Mouse (Mus musculus) limb, embryonic 12.5 days (tissue): ENCODE measurements around the gene Pak1ip1. TPM values are rescaled to one million over a fixed set of nuclear protein-coding genes. Genes with fewer than 3 reads are reported as not detected.
A peak's percentile ranks its signal among the peaks of the same experiment; 100 is the strongest.

Experiments used
- ATAC-seq: fragments of 200-750 bp; cut with Nextera tagmentation; 2 replicates; pipeline ENCODE4 v1.8.0; 2017; ENCODE audit warnings: low read depth, moderate TSS enrichment; ENCODE audit not compliant: insufficient number of reproducible peaks, insufficient read depth, low FRiP score, low TSS enrichment
- H3K27ac ChIP-seq: fragments of 300-500 bp; sonication (generic); 2 replicates; pipeline ENCODE4 v1.5.1; 2016; ENCODE audit warnings: mild to moderate bottlenecking, moderate library complexity
- H3K27me3 ChIP-seq: fragments of 300-500 bp; sonication (generic); 2 replicates; pipeline ENCODE4 v1.6.1; 2016; ENCODE audit warnings: mild to moderate bottlenecking, moderate library complexity
- H3K36me3 ChIP-seq: fragments of 300-500 bp; sonication (generic); 2 replicates; pipeline ENCODE4 v1.6.1; 2016; ENCODE audit warnings: mild to moderate bottlenecking, moderate library complexity
- H3K4me1 ChIP-seq: fragments of 300-500 bp; sonication (generic); replicated peaks from 2 replicates; pipeline ENCODE4 v1.6.1; 2016
- H3K4me2 ChIP-seq: fragments of 300-500 bp; sonication (generic); 2 replicates; pipeline ENCODE4 v1.6.1; 2016; ENCODE audit warnings: mild to moderate bottlenecking, moderate library complexity
- H3K4me3 ChIP-seq: fragments of 300-500 bp; sonication (generic); replicated peaks from 2 replicates; pipeline ENCODE4 v1.5.1; 2016; ENCODE audit warnings: mild to moderate bottlenecking
- H3K9ac ChIP-seq: fragments of 300-500 bp; sonication (generic); replicated peaks from 2 replicates; pipeline ENCODE4 v1.6.1; 2016; ENCODE audit warnings: mild to moderate bottlenecking, moderate library complexity
- H3K9me3 ChIP-seq: fragments of 300-500 bp; sonication (generic); 2 replicates; pipeline ENCODE4 v1.6.1; 2016; ENCODE audit warnings: mild to moderate bottlenecking, moderate library complexity
- WGBS: fragments of 180-500 bp; shearing (Covaris S2); methylation state at CpG from one replicate; pipeline ENCODE4 v1.1.7; 2016; 5-methylcytosine and 5-hydroxymethylcytosine counted together
- polyA plus RNA-seq: library from polyadenylated mRNA; unstranded; fragments of >200 nt; fragmentation: Nextera tagmentation; extraction: Ambion mirVana; gene quantifications from 2 replicates; pipeline ENCODE4 v1.2.1, GENCODE M21; 2016

Pak1ip1 gene
- polyA plus RNA-seq, 1 experiment from 2014 or later: 58.1 TPM

DNA sequence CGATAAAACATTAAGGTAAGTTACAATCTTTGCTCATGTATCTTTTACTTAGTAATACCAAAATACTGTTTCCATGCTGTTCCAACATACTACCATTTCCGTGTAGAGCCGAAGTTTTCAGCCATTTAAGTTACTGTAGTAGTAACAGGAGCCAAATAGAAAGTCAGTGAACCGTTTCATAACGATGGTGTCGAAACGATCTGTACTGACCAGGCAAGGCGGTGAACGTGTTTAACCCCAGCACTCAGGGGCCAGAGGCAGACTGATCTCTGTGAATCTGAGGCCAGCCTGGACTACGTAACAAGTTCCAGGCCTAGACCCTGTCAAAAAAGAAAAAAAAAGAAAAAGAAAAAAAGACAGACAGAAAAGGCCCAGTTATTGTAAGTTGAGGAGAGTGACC lies 7.4 kb downstream of the Pak1ip1 start:
- Histone ChIP-seq H3K4me3 (no peak overlapping the region), H3K27ac (no peak overlapping the region), H3K4me1 (no peaks in the 10 kb centered on the region), H3K27me3 (no peaks in the 10 kb centered on the region), H3K9me3 (no peaks in the 10 kb centered on the region), H3K4me2 (no peak overlapping the region), H3K36me3 (peaks cover 91% of the 10 kb centered on the region), H3K9ac (no peak overlapping the region)
- no peak for ATAC-seq
- WGBS: 93% methylated on average over 10 of the region's 10 CpGs

GRCm38 (mm10) chr13:41008946-41009345 lies 8.1 kb downstream of the Pak1ip1 start:
- Histone ChIP-seq H3K36me3 (peaks cover 95% of the 10 kb centered on the region), H3K4me3 (no peak overlapping the region)
- no peak for ATAC-seq

DNA sequence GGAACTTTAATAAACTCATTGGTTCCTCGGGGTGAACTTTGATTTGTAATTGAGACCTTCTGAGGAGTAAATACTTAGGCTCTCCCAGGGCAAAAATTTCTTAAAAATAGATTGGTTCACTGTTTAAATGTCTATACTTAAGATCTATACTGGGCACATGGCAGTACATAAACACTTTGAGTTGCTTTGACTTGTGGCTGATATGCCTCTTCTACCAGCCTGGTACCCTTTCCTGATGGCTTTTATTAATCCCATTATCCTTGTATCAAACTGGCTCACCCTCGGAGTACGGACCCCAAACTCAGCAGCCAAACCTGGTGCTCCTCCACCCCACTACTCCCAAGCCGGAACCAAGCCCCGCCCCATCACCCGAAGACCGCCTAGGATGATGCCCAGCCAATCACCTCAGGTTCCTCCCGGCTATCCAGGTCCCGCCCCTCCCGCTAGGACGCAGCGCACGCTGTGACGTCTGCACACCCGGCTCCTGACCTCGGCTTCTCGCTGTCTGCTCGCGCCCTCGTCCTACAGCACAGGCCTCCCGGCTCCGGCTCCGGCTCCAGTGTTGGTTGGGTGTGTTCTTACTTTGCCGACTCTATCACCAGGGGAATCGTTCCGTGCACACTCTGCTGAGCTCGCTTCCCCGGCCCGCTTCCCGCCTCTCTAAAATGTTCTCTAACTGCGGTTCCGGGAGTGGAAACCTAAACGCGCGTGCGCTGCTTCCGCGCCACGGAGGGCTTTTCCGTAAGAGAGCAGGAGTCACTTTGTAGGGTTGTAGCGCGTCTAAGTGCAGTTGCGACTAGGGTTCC lies 15.2 kb downstream of the Pak1ip1 start, which contains the start of gene Tmem14c:
TSS of gene Tmem14c (plus strand) at position 464 of the 806 bp plus-strand sequence.
- under 1% methylated on average over 43 of the region's 43 CpGs for WGBS
- H3K4me3 ChIP-seq: peak within 1 kb of the TSS; percentile 64
- no peaks in the 10 kb centered on the region for H3K9me3 ChIP-seq
- no peaks in the 10 kb centered on the region for H3K27me3 ChIP-seq
- peak within 1 kb of the TSS; percentile 89 for H3K27ac ChIP-seq
- H3K36me3 ChIP-seq: peaks cover 64% of the 10 kb centered on the region
- H3K9ac ChIP-seq: peak within 1 kb of the TSS; percentile 73
- H3K4me1 ChIP-seq: peaks cover 9% of the 10 kb centered on the region
- ATAC-seq: peak; percentile 97
- peak within 1 kb of the TSS; percentile 82 for H3K4me2 ChIP-seq

More at GRCm38 (mm10) chr13:41008946-41009345, 8.1 kb downstream of the Pak1ip1 start:
- Histone ChIP-seq H3K4me2 (no peak overlapping the region), H3K4me1 (no peaks in the 10 kb centered on the region), H3K9me3 (no peaks in the 10 kb centered on the region), H3K27ac (no peak overlapping the region), H3K27me3 (no peaks in the 10 kb centered on the region), H3K9ac (no peak overlapping the region)
- 85% methylated on average over 8 of the region's 8 CpGs for WGBS

GRCm38 (mm10) chr13:41016797-41017405 lies 16.1 kb downstream of the Pak1ip1 start:
- H3K9ac ChIP-seq: peak overlapping the region; percentile 73
- H3K4me1 ChIP-seq: peaks cover 9% of the 10 kb centered on the region
- no peaks in the 10 kb centered on the region for H3K27me3 ChIP-seq
- no peak for ATAC-seq
- H3K4me3 ChIP-seq: peak overlapping the region; percentile 64
- H3K4me2 ChIP-seq: peak overlapping the region; percentile 82
- peak overlapping the region; percentile 89 for H3K27ac ChIP-seq
- H3K9me3 ChIP-seq: no peaks in the 10 kb centered on the region
- H3K36me3 ChIP-seq: peaks cover 64% of the 10 kb centered on the region
- 44% methylated on average over 12 of the region's 12 CpGs for WGBS

GRCm38 (mm10) chr13:41017832-41018231 lies 17.0 kb downstream of the Pak1ip1 start:
- Histone ChIP-seq H3K27me3 (no peaks in the 10 kb centered on the region), H3K9ac (no peak overlapping the region), H3K9me3 (no peaks in the 10 kb centered on the region), H3K4me3 (no peak overlapping the region), H3K27ac (no peak overlapping the region), H3K4me2 (peak overlapping the region; percentile 82; the same call in 1 of the 2 replicates), H3K4me1 (peaks cover 9% of the 10 kb centered on the region), H3K36me3 (peaks cover 64% of the 10 kb centered on the region)
- ATAC-seq: no peak
- WGBS: 90% methylated on average over 4 of the region's 4 CpGs

GRCm38 (mm10) chr13:41018236-41018635 lies 17.4 kb downstream of the Pak1ip1 start:
- no peaks in the 10 kb centered on the region for H3K27me3 ChIP-seq
- no peaks in the 10 kb centered on the region for H3K9me3 ChIP-seq
- H3K27ac ChIP-seq: no peak overlapping the region
- H3K36me3 ChIP-seq: peaks cover 63% of the 10 kb centered on the region
- no peak for ATAC-seq
- no peak overlapping the region for H3K4me3 ChIP-seq
- no peak overlapping the region for H3K4me2 ChIP-seq
- 91% methylated on average over 9 of the region's 9 CpGs for WGBS
- no peak overlapping the region for H3K9ac ChIP-seq
- H3K4me1 ChIP-seq: peaks cover 9% of the 10 kb centered on the region

GRCm38 (mm10) chr13:41018756-41019591 lies 18.2 kb downstream of the Pak1ip1 start:
- ATAC-seq: no peak
- Histone ChIP-seq H3K4me2 (no peak overlapping the region), H3K27ac (no peak overlapping the region), H3K27me3 (no peaks in the 10 kb centered on the region), H3K9me3 (no peaks in the 10 kb centered on the region), H3K9ac (no peak overlapping the region), H3K4me3 (no peak overlapping the region), H3K4me1 (peaks cover 9% of the 10 kb centered on the region), H3K36me3 (peaks cover 64% of the 10 kb centered on the region)
- WGBS: 91% methylated on average over 13 of the region's 13 CpGs

- Histone ChIP-seq H3K27ac (no peak overlapping the region), H3K9me3 (no peaks in the 10 kb centered on the region), H3K36me3 (peaks cover 60% of the 10 kb centered on the region), H3K4me1 (peaks cover 9% of the 10 kb centered on the region), H3K27me3 (no peaks in the 10 kb centered on the region), H3K4me2 (no peak overlapping the region), H3K9ac (no peak overlapping the region), H3K4me3 (no peak overlapping the region)
- ATAC-seq: no peak
- WGBS: 75% methylated on average over 7 of the region's 7 CpGs
Measured at GRCm38 (mm10) chr13:41020494-41020893, 19.7 kb downstream of the Pak1ip1 start.

DNA sequence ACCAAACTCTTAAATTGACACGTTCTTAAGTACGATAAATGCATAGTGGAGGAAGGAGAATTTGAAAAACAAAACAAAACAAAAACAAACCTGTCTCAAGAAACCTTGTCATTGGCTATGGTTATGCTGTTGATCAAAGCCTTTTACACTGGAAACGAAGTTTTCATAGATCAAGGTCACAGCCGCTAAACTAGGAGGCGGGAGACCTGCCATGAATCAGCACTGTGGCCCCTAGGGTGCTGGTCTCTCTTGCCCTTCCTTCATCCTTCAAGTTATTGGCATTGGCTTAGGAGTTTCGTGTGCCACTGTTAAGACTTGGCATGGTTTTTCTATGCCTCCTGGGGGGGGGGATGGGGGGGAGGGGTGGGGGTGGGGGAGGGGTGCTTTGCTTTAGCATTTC lies 20.8 kb downstream of the Pak1ip1 start:
- no peaks in the 10 kb centered on the region for H3K27me3 ChIP-seq
- H3K4me2 ChIP-seq: no peak overlapping the region
- H3K4me3 ChIP-seq: no peak overlapping the region
- H3K9me3 ChIP-seq: no peaks in the 10 kb centered on the region
- no peak for ATAC-seq
- H3K36me3 ChIP-seq: peaks cover 60% of the 10 kb centered on the region
- H3K27ac ChIP-seq: no peak overlapping the region
- H3K9ac ChIP-seq: no peak overlapping the region
- H3K4me1 ChIP-seq: peaks cover 9% of the 10 kb centered on the region
- WGBS: 91% methylated on average over 6 of the region's 6 CpGs

- ATAC-seq: no peak
- peaks cover 60% of the 10 kb centered on the region for H3K36me3 ChIP-seq
- 90% methylated on average over 13 of the region's 13 CpGs for WGBS
Measured at GRCm38 (mm10) chr13:41022099-41022498, 21.3 kb downstream of the Pak1ip1 start.

DNA sequence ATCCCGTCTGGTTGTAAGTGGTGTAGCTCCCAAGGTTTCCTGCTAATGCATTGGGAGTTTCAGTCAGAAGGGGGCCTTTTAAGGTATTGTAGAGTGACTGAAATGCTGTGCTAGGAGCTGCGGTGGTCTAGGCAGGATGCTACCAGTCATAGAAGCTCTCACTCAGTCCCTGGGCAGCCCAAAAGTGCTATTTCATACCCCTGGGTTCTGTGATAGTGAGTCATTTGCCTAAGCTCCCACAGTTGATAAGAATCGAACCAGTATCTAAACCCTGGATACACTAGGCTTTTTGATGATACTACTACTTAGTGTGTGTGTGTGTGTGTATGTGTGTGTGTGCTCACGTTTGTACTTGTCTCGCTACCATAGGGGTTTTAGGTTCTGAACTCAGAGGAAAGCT lies 29.3 kb downstream of the Pak1ip1 start:
- no peaks in the 10 kb centered on the region for H3K27me3 ChIP-seq
- H3K9ac ChIP-seq: no peak overlapping the region
- no peaks in the 10 kb centered on the region for H3K36me3 ChIP-seq
- 82% methylated on average over 5 of the region's 5 CpGs for WGBS
- H3K4me1 ChIP-seq: no peaks in the 10 kb centered on the region
- no peak for ATAC-seq
- no peak overlapping the region for H3K4me3 ChIP-seq
- H3K27ac ChIP-seq: no peak overlapping the region
- no peak overlapping the region for H3K4me2 ChIP-seq
- peaks cover 5% of the 10 kb centered on the region; the same call in 1 of the 2 replicates for H3K9me3 ChIP-seq

More at GRCm38 (mm10) chr13:41022099-41022498, 21.3 kb downstream of the Pak1ip1 start:
- H3K4me3 ChIP-seq: no peak overlapping the region
- H3K9ac ChIP-seq: no peak overlapping the region
- peaks cover 5% of the 10 kb centered on the region for H3K4me1 ChIP-seq
- no peaks in the 10 kb centered on the region for H3K9me3 ChIP-seq
- H3K27me3 ChIP-seq: no peaks in the 10 kb centered on the region
- H3K27ac ChIP-seq: no peak overlapping the region
- H3K4me2 ChIP-seq: no peak overlapping the region
